Mouse (Mus musculus): Measurements from ENCODE around the gene Itfg1. TPM values are rescaled to one million over a fixed set of nuclear protein-coding genes. Genes with fewer than 3 reads are reported as not detected.
"Not testable (repeated sequence)": the region's sequence is repeated elsewhere in the genome, so short reads cannot be mapped to it uniquely, and the experiment has no call there.

The Itfg1 gene
- polyA plus RNA-seq (2016; fragmentation: Nextera tagmentation; extraction: Ambion mirVana): 116 and 118 TPM in 2 replicates

DNA sequence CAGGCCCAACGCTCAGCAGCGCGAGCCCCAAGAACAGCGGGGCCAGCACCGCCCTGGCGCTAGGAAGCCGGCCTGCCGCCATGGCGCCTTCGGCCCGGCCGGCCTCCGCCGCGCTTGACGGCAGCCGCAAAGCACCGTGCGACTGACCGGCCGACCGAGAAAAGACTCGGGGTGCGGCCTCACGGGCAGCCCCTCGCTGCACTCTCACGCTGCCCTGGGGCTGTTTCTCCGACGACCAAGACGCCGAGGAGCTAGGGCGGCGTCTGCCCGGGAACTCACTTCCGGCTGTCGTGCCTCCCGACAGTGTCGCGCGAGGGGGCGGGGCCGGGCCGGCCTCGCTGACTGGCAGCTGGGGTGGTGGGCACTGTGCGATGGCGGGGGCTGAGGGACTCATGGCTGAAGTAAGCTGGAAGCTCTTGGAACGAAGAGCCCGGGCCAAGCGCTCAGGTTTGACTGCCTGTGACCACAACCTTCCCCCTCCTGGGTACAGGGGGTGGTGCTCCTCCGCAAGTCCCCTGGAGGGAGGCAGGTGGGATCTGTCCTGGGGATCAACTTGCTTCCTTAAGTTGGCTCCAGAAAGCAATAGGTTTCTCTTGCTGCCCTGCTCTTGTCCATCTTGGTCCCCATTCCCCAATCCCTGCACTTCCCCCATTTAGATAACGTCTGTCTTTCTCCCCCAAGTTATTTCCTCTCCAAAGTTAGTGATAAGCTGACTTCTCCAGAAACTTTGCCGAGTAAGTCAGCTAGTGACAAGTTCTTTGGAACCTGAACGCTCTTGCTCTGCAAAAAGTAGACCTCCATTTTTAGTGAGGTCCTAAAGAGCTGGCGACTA, at the start of gene Itfg1, which contains the start of gene Phkb:
Itfg1 (minus strand) TSS at position 265 of the 832 bp plus-strand sequence.
Phkb (plus strand) TSS at position 303 of the 832 bp plus-strand sequence.
- Histone ChIP-seq H3K9ac (replicated peaks) (peak within 1 kb of the TSS; percentile 92), H3K4me1 (peaks cover 16% of the 10 kb centered on the region), H3K27ac (replicated peaks) (peak within 1 kb of the TSS; percentile 96), H3K9me3 (no peaks in the 10 kb centered on the region), H3K4me2 (replicated peaks) (peak within 1 kb of the TSS; percentile 87), H3K4me3 (peak within 1 kb of the TSS; percentile 93), H3K36me3 (peaks cover 9% of the 10 kb centered on the region), H3K27me3 (no peaks in the 10 kb centered on the region)
- peak; percentile 99 for ATAC-seq (ENCODE audit: low FRiP score, low read depth)
- WGBS: under 1% methylated on average over 53 of the region's 54 CpGs

DNA sequence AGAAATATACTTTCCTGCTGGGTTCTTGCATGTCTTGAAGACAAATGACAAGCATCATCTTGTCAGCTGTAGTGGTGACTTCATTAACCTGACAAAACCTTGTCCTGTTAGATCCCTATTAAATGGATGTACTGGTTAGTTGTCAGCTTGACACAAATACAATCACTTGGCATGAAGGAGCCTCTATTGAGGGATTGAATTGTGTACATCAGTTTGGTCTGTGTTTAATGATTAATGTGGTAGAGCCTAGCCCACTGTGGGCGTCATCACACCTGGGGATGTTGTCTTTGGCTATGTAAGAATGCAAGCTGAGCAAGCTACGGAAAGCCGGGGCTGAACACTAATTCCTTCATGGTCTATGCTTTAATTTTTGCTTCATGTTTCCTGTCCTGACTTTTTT, 44.1 kb upstream of the Itfg1 start:
- ATAC-seq (ENCODE audit: low FRiP score, low read depth): no peak
- Histone ChIP-seq H3K9me3 (no peaks in the 10 kb centered on the region), H3K4me1 (no peaks in the 10 kb centered on the region), H3K27me3 (no peaks in the 10 kb centered on the region), H3K4me2 (replicated peaks) (no peak overlapping the region), H3K27ac (replicated peaks) (no peak overlapping the region), H3K36me3 (peaks cover 5% of the 10 kb centered on the region), H3K4me3 (no peak overlapping the region), H3K9ac (replicated peaks) (no peak overlapping the region)
- 93% methylated on average over 3 of the region's 3 CpGs for WGBS

DNA sequence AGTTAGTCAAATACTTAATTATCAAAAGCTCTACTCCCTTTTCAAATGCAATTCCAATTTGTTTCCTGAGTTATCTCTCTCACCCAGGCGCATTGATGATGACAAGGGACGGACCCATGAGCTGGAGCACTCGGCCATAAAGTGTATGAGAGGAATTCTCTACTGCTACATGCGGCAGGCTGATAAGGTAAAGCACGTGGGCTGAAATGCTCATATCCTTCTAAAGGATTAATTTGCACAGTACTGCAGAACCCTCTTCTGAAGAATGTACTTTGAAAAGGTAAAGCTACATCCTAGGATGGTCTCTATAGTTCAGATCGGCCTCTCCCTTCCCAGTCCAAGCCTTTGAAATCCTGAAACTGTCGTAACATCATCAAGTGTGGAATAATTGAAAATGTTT, 38.9 kb upstream of the Itfg1 start:
- Histone ChIP-seq H3K4me3 (no peak overlapping the region), H3K4me2 (replicated peaks) (no peak overlapping the region), H3K27me3 (no peaks in the 10 kb centered on the region), H3K9me3 (no peaks in the 10 kb centered on the region), H3K36me3 (peaks cover 5% of the 10 kb centered on the region), H3K9ac (replicated peaks) (no peak overlapping the region), H3K4me1 (no peaks in the 10 kb centered on the region), H3K27ac (replicated peaks) (no peak overlapping the region)
- 90% methylated on average over 7 of the region's 7 CpGs for WGBS
- ATAC-seq (ENCODE audit: low FRiP score, low read depth): no peak

DNA sequence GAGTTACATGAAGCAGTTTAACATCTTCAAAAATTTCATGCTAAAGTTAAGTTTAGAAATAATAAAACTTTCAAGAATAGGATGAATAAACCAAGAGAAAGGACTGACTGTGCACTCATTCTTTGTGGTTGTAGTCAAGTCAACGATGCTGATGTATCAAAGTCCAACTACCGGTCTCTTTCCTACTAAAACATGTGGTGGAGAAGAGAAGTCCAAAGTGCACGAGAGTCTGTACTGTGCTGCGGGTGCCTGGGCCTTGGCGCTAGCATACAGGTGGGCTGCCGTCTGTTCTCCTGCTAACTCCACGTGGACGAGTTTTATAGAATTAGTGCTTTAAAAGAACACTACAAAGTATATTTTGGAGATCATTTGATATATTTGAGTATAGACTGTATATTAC, 37.3 kb upstream of the Itfg1 start:
- H3K27me3 ChIP-seq: no peaks in the 10 kb centered on the region
- no peaks in the 10 kb centered on the region for H3K4me1 ChIP-seq
- no peak overlapping the region for H3K9ac ChIP-seq (replicated peaks)
- WGBS: 94% methylated on average over 8 of the region's 8 CpGs
- H3K4me2 ChIP-seq (replicated peaks): no peak overlapping the region
- ATAC-seq (ENCODE audit: low FRiP score, low read depth): no peak
- no peaks in the 10 kb centered on the region for H3K9me3 ChIP-seq
- H3K27ac ChIP-seq (replicated peaks): no peak overlapping the region
- H3K36me3 ChIP-seq: no peaks in the 10 kb centered on the region
- no peak overlapping the region for H3K4me3 ChIP-seq

DNA sequence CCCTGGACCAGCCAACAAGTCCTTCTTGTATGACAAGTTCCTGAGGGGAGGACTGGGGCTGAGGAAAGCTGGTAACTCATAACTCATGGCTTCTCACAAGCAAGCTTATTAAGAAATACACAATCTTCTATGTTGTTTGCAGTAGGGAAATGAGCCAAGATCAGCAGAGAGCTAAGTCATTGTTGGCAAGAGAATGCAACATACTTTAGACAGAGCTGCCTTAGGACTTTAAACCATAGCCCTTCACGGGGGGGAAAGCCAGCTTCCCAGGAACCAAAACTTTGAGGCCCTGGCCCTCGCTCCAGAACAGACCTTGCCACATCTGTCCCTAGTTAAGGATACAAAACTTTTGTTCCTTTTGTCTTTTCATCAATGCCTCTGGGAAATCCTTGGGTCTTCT, 30.9 kb upstream of the Itfg1 start:
- Histone ChIP-seq H3K9me3 (no peaks in the 10 kb centered on the region), H3K27ac (replicated peaks) (no peak overlapping the region), H3K27me3 (no peaks in the 10 kb centered on the region), H3K9ac (replicated peaks) (no peak overlapping the region), H3K4me3 (no peak overlapping the region), H3K36me3 (no peaks in the 10 kb centered on the region), H3K4me2 (replicated peaks) (no peak overlapping the region), H3K4me1 (no peaks in the 10 kb centered on the region)
- no peak for ATAC-seq (ENCODE audit: low FRiP score, low read depth)
- 71% methylated on average over 2 of the region's 2 CpGs for WGBS

DNA sequence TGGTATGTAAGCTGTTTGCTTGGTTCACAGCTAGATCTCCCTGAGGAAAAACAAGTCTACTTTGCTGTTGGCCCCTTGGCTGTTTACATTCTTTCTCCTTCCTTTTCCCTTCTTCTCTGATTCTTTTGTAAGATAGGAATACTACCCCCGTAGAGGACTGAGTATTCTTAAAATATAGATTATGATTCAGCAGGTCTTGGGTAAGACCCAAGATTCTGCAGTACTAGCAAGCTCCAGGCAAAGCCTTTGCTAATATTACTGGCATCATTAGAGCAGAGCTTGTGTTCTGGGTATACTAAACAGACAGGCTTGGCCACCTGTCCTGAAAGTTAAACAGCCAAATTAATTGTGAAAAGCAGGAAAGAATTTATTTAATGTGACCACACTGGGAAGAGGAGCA, 21.7 kb upstream of the Itfg1 start:
- Histone ChIP-seq H3K9ac (replicated peaks) (no peak overlapping the region), H3K27ac (replicated peaks) (no peak overlapping the region), H3K36me3 (no peaks in the 10 kb centered on the region), H3K4me3 (no peak overlapping the region), H3K4me2 (replicated peaks) (no peak overlapping the region), H3K27me3 (no peaks in the 10 kb centered on the region), H3K9me3 (no peaks in the 10 kb centered on the region), H3K4me1 (no peaks in the 10 kb centered on the region)
- ATAC-seq (ENCODE audit: low FRiP score, low read depth): no peak
- WGBS: 82% methylated on average over 1 of the region's 1 CpGs

DNA sequence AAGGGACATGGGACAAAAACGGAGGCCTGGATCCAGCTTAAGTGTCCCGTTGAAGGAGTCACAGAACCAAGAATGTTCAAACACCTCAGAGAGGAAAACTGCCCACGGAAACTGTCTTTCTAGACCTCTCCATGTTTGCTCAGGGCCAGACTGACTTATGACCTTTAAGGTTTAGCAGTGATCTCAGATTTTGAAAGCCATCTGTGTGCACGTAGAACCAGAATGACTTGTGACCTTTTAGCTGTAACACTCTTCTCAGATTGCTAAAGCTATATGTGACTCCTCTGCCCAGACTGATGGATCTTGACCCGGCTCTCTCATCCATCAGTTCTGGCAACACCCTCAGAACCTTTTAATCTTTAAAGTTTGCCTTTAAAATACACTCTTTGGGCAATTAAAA, 19.9 kb upstream of the Itfg1 start:
- ATAC-seq (ENCODE audit: low FRiP score, low read depth): no peak
- Histone ChIP-seq H3K27me3 (no peaks in the 10 kb centered on the region), H3K36me3 (no peaks in the 10 kb centered on the region), H3K4me1 (no peaks in the 10 kb centered on the region), H3K4me2 (replicated peaks) (no peak overlapping the region), H3K9ac (replicated peaks) (no peak overlapping the region), H3K9me3 (no peaks in the 10 kb centered on the region), H3K4me3 (no peak overlapping the region), H3K27ac (replicated peaks) (no peak overlapping the region)
- WGBS: 83% methylated on average over 5 of the region's 5 CpGs

DNA sequence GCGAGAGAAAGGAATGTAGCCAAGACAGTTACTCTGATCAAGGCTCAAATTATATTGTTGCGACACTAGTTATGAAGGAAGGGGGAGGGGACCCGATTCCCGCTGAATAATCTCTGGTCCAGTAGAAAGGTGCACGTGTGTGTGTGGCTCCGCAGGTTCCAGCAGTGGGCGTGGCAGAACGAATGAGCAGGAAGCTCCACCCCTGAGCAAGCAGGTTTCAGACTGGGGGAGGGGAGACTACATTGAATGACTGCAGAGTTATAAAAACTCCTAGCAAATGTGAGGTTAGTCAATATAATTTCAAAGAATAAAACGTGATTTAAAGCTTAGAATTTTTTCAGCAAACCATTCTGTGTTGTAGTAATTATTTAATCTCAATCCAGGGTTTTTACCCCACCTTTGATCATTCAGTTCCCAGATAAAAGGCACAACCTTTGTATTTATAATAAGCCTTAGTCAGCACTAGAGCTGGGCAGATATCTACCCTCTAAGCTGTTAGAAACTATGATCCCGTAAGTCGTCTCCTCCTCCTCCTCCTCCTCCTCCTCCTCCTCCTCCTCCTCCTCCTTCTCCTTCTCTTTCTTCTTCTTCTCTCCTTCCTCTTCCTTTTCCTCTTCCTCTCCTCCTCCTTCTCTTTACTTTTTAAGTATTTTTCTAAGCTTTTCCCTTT, 16.6 kb upstream of the Itfg1 start:
- not testable (repeated sequence) for H3K4me1 ChIP-seq

DNA sequence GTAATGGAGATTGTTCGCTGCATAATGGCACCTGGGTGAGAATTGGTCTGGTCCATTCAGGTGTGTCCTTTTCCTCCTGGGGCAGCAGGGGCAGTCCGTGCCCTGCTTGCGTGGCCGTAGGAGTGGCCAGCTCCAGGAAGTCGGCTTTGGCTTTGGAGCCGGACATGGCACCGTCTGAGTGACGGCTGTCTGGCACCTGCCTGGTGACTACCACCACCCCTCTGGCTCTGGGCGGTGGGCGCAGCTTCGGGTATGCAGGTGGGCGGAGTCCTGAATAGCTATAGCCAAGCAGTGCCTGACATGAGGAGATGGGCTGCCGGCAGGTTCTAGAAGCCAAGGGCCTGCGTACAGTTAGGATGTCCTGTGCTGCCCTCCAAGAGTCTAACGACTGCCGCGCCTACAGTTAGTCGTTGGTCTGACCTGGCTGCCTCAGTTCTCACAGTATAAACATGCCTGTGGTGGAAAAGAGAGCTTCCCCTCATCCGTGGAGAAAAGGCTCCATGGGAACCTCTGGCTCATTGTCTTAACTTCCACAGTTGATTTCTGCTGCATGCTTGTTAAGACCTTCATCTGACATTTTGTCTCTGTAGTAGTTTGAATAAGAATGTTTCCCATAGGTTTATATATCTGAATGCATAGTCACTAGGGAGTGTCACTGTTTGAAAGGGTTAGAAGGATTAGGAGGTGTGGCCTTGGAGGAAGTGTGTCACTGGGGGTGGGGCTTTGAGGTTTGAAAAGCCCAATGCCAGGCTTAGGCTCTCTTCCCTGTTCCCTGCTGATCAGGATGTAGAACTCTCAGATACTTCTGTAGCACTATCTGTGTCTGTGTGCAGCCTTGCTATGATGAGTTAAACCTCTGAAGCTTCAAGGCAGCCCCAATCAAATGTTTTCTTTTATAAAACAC, 13.8 kb upstream of the Itfg1 start:
- Histone ChIP-seq H3K4me3 (no peak overlapping the region), H3K4me1 (no peaks in the 10 kb centered on the region), H3K9ac (replicated peaks) (no peak overlapping the region), H3K9me3 (no peaks in the 10 kb centered on the region), H3K36me3 (no peaks in the 10 kb centered on the region), H3K27ac (replicated peaks) (no peak overlapping the region), H3K27me3 (no peaks in the 10 kb centered on the region), H3K4me2 (replicated peaks) (no peak overlapping the region)
- ATAC-seq (ENCODE audit: low FRiP score, low read depth): no peak
- 90% methylated on average over 19 of the region's 19 CpGs for WGBS

More for the DNA sequence above, 16.6 kb upstream of the Itfg1 start:
- not testable (repeated sequence) for H3K4me2 ChIP-seq (replicated peaks); ATAC-seq (ENCODE audit: low FRiP score, low read depth); H3K9ac ChIP-seq (replicated peaks); H3K27me3 ChIP-seq; H3K36me3 ChIP-seq; H3K4me3 ChIP-seq; H3K9me3 ChIP-seq; H3K27ac ChIP-seq (replicated peaks)
- 46% methylated on average over 11 of the region's 11 CpGs for WGBS

DNA sequence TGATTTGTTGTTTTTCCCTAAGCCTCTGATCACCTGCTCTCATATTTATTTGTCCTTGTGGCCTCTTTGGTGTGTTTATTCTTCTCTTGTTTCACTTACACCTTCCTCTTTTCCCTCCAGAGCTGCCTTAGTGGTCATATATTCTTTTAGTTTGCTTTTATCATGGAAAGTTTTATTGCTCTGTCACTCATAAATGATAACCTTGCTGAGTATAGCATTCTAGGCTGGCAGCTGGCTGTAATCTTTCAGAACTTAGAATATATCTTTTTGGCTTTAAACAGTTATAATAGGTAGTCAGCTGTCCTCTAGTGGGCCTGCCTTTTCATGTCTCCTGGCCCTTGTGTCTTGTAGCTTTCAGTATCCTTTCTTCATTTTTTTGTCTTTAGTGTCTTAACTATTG, 5.2 kb upstream of the Itfg1 start:
- no peak overlapping the region for H3K9ac ChIP-seq (replicated peaks)
- H3K4me1 ChIP-seq: peaks cover 6% of the 10 kb centered on the region
- ATAC-seq (ENCODE audit: low FRiP score, low read depth): no peak
- H3K36me3 ChIP-seq: no peaks in the 10 kb centered on the region
- no peaks in the 10 kb centered on the region for H3K9me3 ChIP-seq
- no peak overlapping the region for H3K4me3 ChIP-seq
- no peak overlapping the region for H3K27ac ChIP-seq (replicated peaks)
- H3K27me3 ChIP-seq: no peaks in the 10 kb centered on the region
- no peak overlapping the region for H3K4me2 ChIP-seq (replicated peaks)

DNA sequence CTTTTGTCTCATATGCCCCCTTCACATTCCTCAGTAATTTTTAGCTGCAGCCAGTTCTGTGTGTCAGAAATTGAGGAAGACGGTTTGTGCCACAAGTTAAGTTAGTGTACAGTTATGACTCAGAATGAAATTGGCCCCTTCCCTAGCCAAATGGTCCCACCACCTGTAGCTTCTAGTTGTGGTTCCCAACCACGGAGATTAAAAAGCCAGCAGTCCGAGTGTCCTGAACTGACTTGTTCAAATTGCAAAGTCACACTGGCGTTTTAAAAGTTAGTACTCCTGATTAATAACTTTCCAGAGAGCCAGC, 721 bp upstream of the Itfg1 start:
- Histone ChIP-seq H3K36me3 (peaks cover 8% of the 10 kb centered on the region), H3K4me3 (peak overlapping the region; percentile 93), H3K4me1 (peaks cover 16% of the 10 kb centered on the region), H3K27ac (replicated peaks) (peak overlapping the region; percentile 96; the same call in 1 of the 2 replicates), H3K9ac (replicated peaks) (peak overlapping the region; percentile 92; the same call in 1 of the 2 replicates), H3K27me3 (no peaks in the 10 kb centered on the region), H3K4me2 (replicated peaks) (peak overlapping the region; percentile 87), H3K9me3 (no peaks in the 10 kb centered on the region)
- no peak for ATAC-seq (ENCODE audit: low FRiP score, low read depth)
- WGBS: 19% methylated on average over 4 of the region's 4 CpGs
